Mouse (Mus musculus): ENCODE measurements at regions not wholly inside any gene's neighbourhood (a gene's known extent, or its start where the extent isn't known, plus 50 kb on each side); places are given as distances from the start of the nearest gene placed in this dataset.

- DNase-seq: no peak
These were observed 90.8 kb downstream of the Iyd start for GRCm38 (mm10) chr10:3630763-3631223.

GRCm38 (mm10) chr10:3633871-3634496, 93.9 kb downstream of the Iyd start:
- no peak for DNase-seq

GRCm38 (mm10) chr10:3644111-3644510, 96.1 kb upstream of the Plekhg1 start:
- DNase-seq: no peak

GRCm38 (mm10) chr10:3645030-3645429, 95.1 kb upstream of the Plekhg1 start:
- DNase-seq: peak; percentile 42

- DNase-seq: no peak
These were observed 93.8 kb upstream of the Plekhg1 start for GRCm38 (mm10) chr10:3646151-3646910.

GRCm38 (mm10) chr10:3647811-3648731, 92.1 kb upstream of the Plekhg1 start:
- no peak for DNase-seq

GRCm38 (mm10) chr10:3649983-3650382, 90.2 kb upstream of the Plekhg1 start:
- no peak for DNase-seq

GRCm38 (mm10) chr10:3650561-3650960, 89.6 kb upstream of the Plekhg1 start:
- DNase-seq: no peak

GRCm38 (mm10) chr10:3652522-3652921, 87.6 kb upstream of the Plekhg1 start:
- no peak for DNase-seq

GRCm38 (mm10) chr10:3656081-3656480, 84.1 kb upstream of the Plekhg1 start:
- no peak for DNase-seq

GRCm38 (mm10) chr10:3662156-3662555, 78.0 kb upstream of the Plekhg1 start:
- DNase-seq: no peak

- no peak for DNase-seq
These were observed 77.6 kb upstream of the Plekhg1 start for GRCm38 (mm10) chr10:3662571-3662970.

GRCm38 (mm10) chr10:3663296-3663695, 76.9 kb upstream of the Plekhg1 start:
- no peak for DNase-seq

- no peak for DNase-seq
These were observed 55.7 kb upstream of the Plekhg1 start for GRCm38 (mm10) chr10:3684481-3684880.
